Mouse (Mus musculus) liver, embryonic 14.5 days (tissue): ENCODE measurements around the gene Fam83e. TPM values are rescaled to one million over a fixed set of nuclear protein-coding genes. Genes with fewer than 3 reads are reported as not detected.
A peak's percentile ranks its signal among the peaks of the same experiment; 100 is the strongest.

Source experiments
- ATAC-seq: fragments of 200-750 bp; cut with Nextera tagmentation; 2 replicates; pipeline ENCODE4 v1.8.0; 2017; ENCODE audit warnings: moderate number of reproducible peaks, mild to moderate bottlenecking, moderate library complexity; ENCODE audit not compliant: insufficient read depth
- DNase-seq, 3 experiments: peaks; one replicate each; pipeline ENCODE4 v3.0.0-alpha.2; 2012 to 2013; ENCODE audit warnings: low read depth in 3 of 3, low spot score in 3 of 3
- H3K27ac ChIP-seq: fragments of 300-500 bp; sonication (generic); 2 replicates; pipeline ENCODE4 v1.5.1; 2014; ENCODE audit warnings: moderate library complexity, mild to moderate bottlenecking, control low read depth, inconsistent platforms
- H3K27me3 ChIP-seq: fragments of 300-500 bp; sonication (generic); 2 replicates; pipeline ENCODE4 v1.6.1; 2014; ENCODE audit warnings: mild to moderate bottlenecking, low read length, moderate library complexity; ENCODE audit not compliant: control insufficient read depth, insufficient read depth
- H3K36me3 ChIP-seq: fragments of 300-500 bp; sonication (generic); replicated peaks from 2 replicates; pipeline ENCODE4 v1.6.1; 2014; ENCODE audit warnings: low read depth; ENCODE audit not compliant: control insufficient read depth, insufficient read depth
- H3K4me1 ChIP-seq, 2 experiments: fragments of 200-500 bp in 1 of 2; fragments of 300-500 bp in 1 of 2; sonication (generic) in 1 of 2; replicated peaks; 2 replicates each; pipeline ENCODE4 v1.6.1; 2012 to 2014; ENCODE audit warnings: antibody characterized with exemption in 1 of 2, inconsistent platforms in 1 of 2, low read length in 1 of 2; ENCODE audit not compliant: control insufficient read depth in 2 of 2, insufficient read depth in 2 of 2
- H3K4me2 ChIP-seq: fragments of 300-500 bp; sonication (generic); 2 replicates; pipeline ENCODE4 v1.6.1; 2014; ENCODE audit warnings: low read depth, mild to moderate bottlenecking, control low read depth, moderate library complexity
- H3K4me3 ChIP-seq, 2 experiments: fragments of 200-500 bp in 1 of 2; fragments of 300-500 bp in 1 of 2; sonication (generic) in 1 of 2; 2 replicates each; pipeline ENCODE4 v1.5.1; 2012 to 2014; ENCODE audit warnings: low read depth in 2 of 2, low read length in 2 of 2, mild to moderate bottlenecking in 2 of 2, control low read depth in 1 of 2, inconsistent platforms in 1 of 2, moderate library complexity in 1 of 2; ENCODE audit not compliant: insufficient read depth in 1 of 2
- H3K9ac ChIP-seq: fragments of 300-500 bp; sonication (generic); replicated peaks from 2 replicates; pipeline ENCODE4 v1.6.1; 2014; ENCODE audit warnings: mild to moderate bottlenecking, control low read depth, moderate library complexity
- H3K9me3 ChIP-seq: fragments of 300-500 bp; sonication (generic); 2 replicates; pipeline ENCODE4 v1.6.1; 2016; ENCODE audit warnings: low read length, mixed read lengths; ENCODE audit not compliant: control insufficient read depth
- CTCF ChIP-seq: IDR thresholded peaks from 2 replicates; pipeline ENCODE4 v1.5.1; 2016; ENCODE audit warnings: antibody characterized with exemption, low read depth, control low read depth
- EP300 ChIP-seq: IDR thresholded peaks from 2 replicates; pipeline ENCODE4 v1.6.1; 2016; ENCODE audit warnings: antibody characterized with exemption, low read depth
- WGBS: fragments of 180-500 bp; shearing (Covaris S2); extraction: QIAGEN DNeasy Blood & Tissue Kit; methylation state at CpG from one replicate; pipeline ENCODE4 v1.1.7; 2014; ENCODE audit not compliant: insufficient replicate concordance; 5-methylcytosine and 5-hydroxymethylcytosine counted together
- polyA plus RNA-seq, 2 experiments: library from polyadenylated mRNA; depleted of rRNA in 1 of 2; stranded (reverse) in 1 of 2; unstranded in 1 of 2; fragments of >200 nt; fragmentation: Nextera tagmentation in 1 of 2; extraction: Ambion mirVana in 1 of 2; gene quantifications; 2 replicates each; pipeline versions ENCODE4 v1.2.1 to v1.2.3; 2012 to 2014

Fam83e gene
- 0.31 and 0.32 TPM in 2 replicates for polyA plus RNA-seq (2012; rRNA removed)
- polyA plus RNA-seq (2014; fragmentation: Nextera tagmentation; extraction: Ambion mirVana): 0.14 and 0.32 TPM in 2 replicates

DNA sequence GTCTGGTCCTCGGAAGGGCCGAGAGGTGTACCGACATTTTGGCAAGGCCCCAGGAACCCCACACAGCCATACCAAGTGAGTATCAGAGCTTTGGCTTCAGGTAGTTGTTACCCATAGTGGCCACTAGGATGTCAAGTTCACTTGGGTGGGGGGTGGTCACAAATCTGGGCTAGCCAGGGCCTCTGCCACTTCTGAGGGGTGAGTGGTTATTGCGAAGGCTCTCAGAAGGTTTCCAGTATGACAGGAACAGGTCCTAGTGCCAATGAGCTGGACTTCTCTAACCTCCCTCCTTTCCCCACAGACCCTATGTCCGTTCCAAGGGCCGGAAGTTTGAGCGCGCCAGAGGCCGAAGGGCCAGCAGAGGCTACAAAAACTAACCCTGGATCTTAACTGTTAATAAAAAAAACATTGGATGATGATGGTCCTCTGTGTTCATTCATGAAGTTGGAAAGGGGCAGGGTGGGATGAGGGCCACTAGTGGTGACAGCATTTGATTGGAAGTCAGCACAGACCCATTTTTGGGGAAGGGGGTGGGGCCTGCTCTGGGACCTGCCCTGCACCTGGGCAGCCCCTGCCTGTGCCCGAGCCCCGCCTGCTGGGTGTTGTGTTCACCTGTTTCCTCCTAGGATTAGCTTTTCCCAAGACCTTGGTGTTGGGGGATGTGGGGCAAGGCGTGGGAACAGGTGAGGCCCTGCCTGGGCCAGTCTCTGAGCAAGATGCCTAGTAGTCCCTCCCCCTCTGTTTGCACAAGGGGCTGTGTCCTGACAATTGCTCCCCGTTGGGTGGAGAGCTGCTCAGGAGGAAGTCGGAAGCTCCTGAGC is at the start of gene Fam83e:
TSS of gene Fam83e (plus strand) at position 800 of the 821 bp plus-strand sequence.
- Histone ChIP-seq H3K4me1 (peaks cover 13 to 17% of the 10 kb centered on the region in 2 experiments), H3K4me3 (0 out of 4 replicates have a peak within 1 kb of the TSS, but pooled peaks of 1 of the 2 experiments have one; percentile 10), H3K9me3 (no peaks in the 10 kb centered on the region), H3K9ac (no peak within 1 kb of the TSS), H3K27ac (no peak within 1 kb of the TSS), H3K4me2 (peak within 1 kb of the TSS; percentile 81; the same call in 1 of the 2 replicates), H3K27me3 (no peaks in the 10 kb centered on the region), H3K36me3 (peaks cover 41% of the 10 kb centered on the region)
- ATAC-seq (no peak), DNase-seq (no peak)
- 77% methylated on average over 14 of the region's 14 CpGs for WGBS
- peak; percentile 41 for TF ChIP-seq CTCF
- TF ChIP-seq EP300: no peak

- ATAC-seq (no peak), DNase-seq (no peak)
- Histone ChIP-seq H3K9ac (no peak overlapping the region), H3K4me3 (no peak overlapping the region), H3K4me2 (no peak overlapping the region), H3K4me1 (peaks cover 3 to 10% of the 10 kb centered on the region in 2 experiments; a peak in 2 of 4 replicates), H3K36me3 (no peaks in the 10 kb centered on the region), H3K27ac (no peak overlapping the region), H3K27me3 (no peaks in the 10 kb centered on the region), H3K9me3 (no peaks in the 10 kb centered on the region)
- TF ChIP-seq CTCF: no peak
- TF ChIP-seq EP300: no peak
- WGBS: 53% methylated on average over 7 of the region's 7 CpGs
Observed at GRCm38 (mm10) chr7:45677627-45678295, 43.3 kb upstream of the Fam83e start.

DNA sequence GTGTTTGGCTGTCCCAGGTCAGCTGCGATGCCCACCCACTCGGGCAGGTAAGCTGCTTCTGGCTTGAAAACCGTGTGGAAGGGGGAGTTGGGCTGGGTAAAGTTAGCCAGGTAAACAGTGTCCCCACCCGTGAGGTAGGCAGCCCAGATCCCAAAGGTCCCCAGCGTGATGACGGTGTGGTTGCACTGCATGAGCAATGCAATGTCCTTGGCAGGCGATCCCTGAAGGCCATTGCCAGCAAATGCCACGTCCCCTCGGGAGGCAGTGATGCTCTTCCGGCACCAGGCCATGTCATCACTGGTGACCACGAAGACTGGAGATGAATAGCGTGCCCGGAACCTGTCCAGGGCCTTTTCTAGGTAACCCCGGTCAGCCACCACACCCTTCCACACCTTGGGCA is 42.5 kb upstream of the Fam83e start:
- Histone ChIP-seq H3K4me3 (no peak overlapping the region), H3K9me3 (no peaks in the 10 kb centered on the region), H3K36me3 (no peaks in the 10 kb centered on the region), H3K9ac (no peak overlapping the region), H3K27ac (no peak overlapping the region), H3K4me2 (no peak overlapping the region), H3K27me3 (no peaks in the 10 kb centered on the region), H3K4me1 (peaks cover 3 to 10% of the 10 kb centered on the region in 2 experiments; a peak in 2 of 4 replicates)
- TF ChIP-seq CTCF (no peak), EP300 (no peak)
- DNase-seq (no peak), ATAC-seq (no peak)
- WGBS: 76% methylated on average over 14 of the region's 14 CpGs

GRCm38 (mm10) chr7:45679966-45680621 is 40.9 kb upstream of the Fam83e start:
- no peak overlapping the region for H3K9ac ChIP-seq
- DNase-seq: peak in 1 of 3 experiments; percentile 9
- H3K36me3 ChIP-seq: no peaks in the 10 kb centered on the region
- no peak for TF ChIP-seq EP300
- TF ChIP-seq CTCF: no peak
- no peaks in the 10 kb centered on the region for H3K27me3 ChIP-seq
- H3K9me3 ChIP-seq: no peaks in the 10 kb centered on the region
- no peak overlapping the region for H3K4me3 ChIP-seq
- ATAC-seq: no peak
- no peak overlapping the region for H3K4me2 ChIP-seq
- H3K27ac ChIP-seq: no peak overlapping the region
- H3K4me1 ChIP-seq: peaks cover 3 to 10% of the 10 kb centered on the region in 2 experiments; a peak in 2 of 4 replicates
- WGBS: 57% methylated on average over 14 of the region's 14 CpGs
